Mouse (Mus musculus) brain, embryonic 14.5 days (tissue): Measurements from ENCODE around the gene Lamc2.

ENCODE experiments used
- CTCF ChIP-seq: fragments of 200-500 bp; IDR thresholded peaks from 2 replicates; pipeline ENCODE4 v1.5.1; 2012; ENCODE audit warnings: inconsistent platforms, mild to moderate bottlenecking, moderate library complexity, borderline replicate concordance; ENCODE audit not compliant: insufficient read depth, insufficient read length; ENCODE audit errors: extremely low read depth
- POLR2A ChIP-seq: fragments of 200-500 bp; IDR thresholded peaks from 2 replicates; pipeline ENCODE4 v1.6.1; 2012; ENCODE audit warnings: mild to moderate bottlenecking, inconsistent platforms, borderline replicate concordance; ENCODE audit not compliant: poor library complexity, insufficient read depth, insufficient read length, severe bottlenecking; ENCODE audit errors: extremely low read depth

DNA sequence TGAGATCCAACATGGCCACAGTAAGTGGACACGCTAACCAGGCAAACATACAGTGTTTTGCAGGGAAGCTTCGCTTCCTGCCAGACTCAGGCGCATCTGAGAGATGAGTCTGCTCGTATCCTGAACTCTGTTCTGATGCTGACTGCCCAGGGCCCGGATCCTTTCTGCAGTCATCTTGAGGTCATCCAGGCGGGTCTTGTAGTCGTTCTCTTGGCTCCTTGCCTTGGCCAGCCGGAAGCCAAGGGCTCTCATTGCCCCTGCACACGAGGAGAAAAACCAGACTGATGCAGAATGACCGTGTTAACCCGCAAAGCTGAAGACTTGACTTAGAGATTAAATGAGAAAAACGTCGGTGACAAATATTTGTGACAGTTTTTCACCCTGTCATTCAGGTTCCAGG is 49.6 kb downstream of the Lamc2 start:
- no peak for TF ChIP-seq CTCF
- no peak for TF ChIP-seq POLR2A
